Mouse (Mus musculus) mature B cell (primary cell): Measurements from ENCODE around the gene Loxl3.

Experiments
- in situ Hi-C: fragments of 300-500 bp; cut with MboI; formaldehyde crosslinking; loops from 2 replicates; pipeline ENCODE4 v1.14.3; 2019

The Loxl3 gene

GRCm38 (mm10) chr6:83033249-83034185 is at the start of gene Loxl3, which contains the start of gene Dok1:
Loxl3 (plus strand) TSS chr6:83034173.
Dok1 (minus strand) TSS chr6:83033471.
- in situ Hi-C loops, result no loop called here

GRCm38 (mm10) chr6:82987411-82987971 is 46.5 kb upstream of the Loxl3 start:
- in situ Hi-C loops, result no loop called here

- in situ Hi-C loops, result no loop called here
Observed at GRCm38 (mm10) chr6:82993696-82994095, 40.3 kb upstream of the Loxl3 start.

GRCm38 (mm10) chr6:82994372-82994771 is 39.6 kb upstream of the Loxl3 start:
- in situ Hi-C loops, result no loop called here

- in situ Hi-C loops, result no loop called here
Observed at GRCm38 (mm10) chr6:82996740-82997315, 37.1 kb upstream of the Loxl3 start.

GRCm38 (mm10) chr6:82997511-82998102 is 36.4 kb upstream of the Loxl3 start:
- in situ Hi-C loops, result no loop called here

- in situ Hi-C loops, result no loop called here
Observed at GRCm38 (mm10) chr6:82998326-82998725, 35.6 kb upstream of the Loxl3 start.

GRCm38 (mm10) chr6:82999986-83000385 is 34.0 kb upstream of the Loxl3 start:
- in situ Hi-C loops, result loop anchor here (10.0 kb wide), 1 partner anchor 75 kb away; the partner anchor contains the start of genes Pcgf1 and Tlx2

GRCm38 (mm10) chr6:83003082-83003481 is 30.9 kb upstream of the Loxl3 start:
- in situ Hi-C loops, result loop anchor here (10.0 kb wide), 1 partner anchor 72 kb away; the partner anchor contains the start of genes Pcgf1 and Tlx2

- in situ Hi-C loops, result loop anchor here (10.0 kb wide), 1 partner anchor 71 kb away; the partner anchor contains the start of genes Pcgf1 and Tlx2
Observed at GRCm38 (mm10) chr6:83003850-83004249, 30.1 kb upstream of the Loxl3 start.

GRCm38 (mm10) chr6:83004309-83004708 is 29.7 kb upstream of the Loxl3 start:
- in situ Hi-C loops, result loop anchor here (10.0 kb wide), 1 partner anchor 70 kb away; the partner anchor contains the start of genes Pcgf1 and Tlx2

GRCm38 (mm10) chr6:83004872-83005271 is 29.1 kb upstream of the Loxl3 start:
- in situ Hi-C loops, result loop anchor here (10.0 kb wide), 1 partner anchor 70 kb away; the partner anchor contains the start of genes Pcgf1 and Tlx2

- in situ Hi-C loops, result loop anchor here (10.0 kb wide), 1 partner anchor 69 kb away; the partner anchor contains the start of genes Pcgf1 and Tlx2
Observed at GRCm38 (mm10) chr6:83005444-83006011, 28.4 kb upstream of the Loxl3 start.

GRCm38 (mm10) chr6:83006114-83006513 is 27.9 kb upstream of the Loxl3 start:
- in situ Hi-C loops, result loop anchor here (10.0 kb wide), 1 partner anchor 69 kb away; the partner anchor contains the start of genes Pcgf1 and Tlx2

GRCm38 (mm10) chr6:83008659-83009058 is 25.3 kb upstream of the Loxl3 start:
- in situ Hi-C loops, result loop anchor here (10.0 kb wide), 1 partner anchor 66 kb away; the partner anchor contains the start of genes Pcgf1 and Tlx2

GRCm38 (mm10) chr6:83010010-83010409 is 24.0 kb upstream of the Loxl3 start:
- in situ Hi-C loops, result no loop called here

- in situ Hi-C loops, result no loop called here
Observed at GRCm38 (mm10) chr6:83011255-83011654, 22.7 kb upstream of the Loxl3 start.

- in situ Hi-C loops, result no loop called here
Observed at GRCm38 (mm10) chr6:83011756-83012155, 22.2 kb upstream of the Loxl3 start.

- in situ Hi-C loops, result no loop called here
Observed at GRCm38 (mm10) chr6:83013444-83013843, 20.5 kb upstream of the Loxl3 start.

- in situ Hi-C loops, result no loop called here
Observed at GRCm38 (mm10) chr6:83014482-83015466, 19.2 kb upstream of the Loxl3 start.
